Mouse (Mus musculus): ENCODE results near the gene Atp6v1d. TPM values are rescaled to one million over a fixed set of nuclear protein-coding genes. Genes with fewer than 3 reads are reported as not detected.

The Atp6v1d gene
- polyA plus RNA-seq, 1 experiment from 2014 or later = 120 TPM

Other genes starting within 250 kb of the Atp6v1d start
- gene Fam71d, start 170.1 kb downstream of the Atp6v1d start, polyA plus RNA-seq (2015; fragmentation: Nextera tagmentation; extraction: Ambion mirVana) = 0.10 and 0.14 TPM in 2 replicates
- 16.9 and 17.4 TPM in 2 replicates for gene Mpp5, start 112.7 kb downstream of the Atp6v1d start, polyA plus RNA-seq (2015; fragmentation: Nextera tagmentation; extraction: Ambion mirVana)
- 162 and 163 TPM in 2 replicates for gene Eif2s1, start 181 bp upstream of the Atp6v1d start, polyA plus RNA-seq (2015; fragmentation: Nextera tagmentation; extraction: Ambion mirVana)
- gene Plek2, start 45.3 kb upstream of the Atp6v1d start, polyA plus RNA-seq (2015; fragmentation: Nextera tagmentation; extraction: Ambion mirVana) = 0.50 and 0.66 TPM in 2 replicates
- 55.1 and 58.6 TPM in 2 replicates for gene Tmem229b, start 146.0 kb upstream of the Atp6v1d start, polyA plus RNA-seq (2015; fragmentation: Nextera tagmentation; extraction: Ambion mirVana)
- gene Plekhh1, start 167.5 kb upstream of the Atp6v1d start, polyA plus RNA-seq (2015; fragmentation: Nextera tagmentation; extraction: Ambion mirVana) = 1.6 and 1.7 TPM in 2 replicates
- 18.5 and 21.6 TPM in 2 replicates for gene Pigh, start 228.0 kb upstream of the Atp6v1d start, polyA plus RNA-seq (2015; fragmentation: Nextera tagmentation; extraction: Ambion mirVana)